Mouse (Mus musculus): Measurements from ENCODE around the gene Pfas. TPM values are rescaled to one million over a fixed set of nuclear protein-coding genes. Genes with fewer than 3 reads are reported as not detected.

Gene Pfas
- polyA plus RNA-seq, 2 experiments = 22.0 to 27.0 TPM

DNA sequence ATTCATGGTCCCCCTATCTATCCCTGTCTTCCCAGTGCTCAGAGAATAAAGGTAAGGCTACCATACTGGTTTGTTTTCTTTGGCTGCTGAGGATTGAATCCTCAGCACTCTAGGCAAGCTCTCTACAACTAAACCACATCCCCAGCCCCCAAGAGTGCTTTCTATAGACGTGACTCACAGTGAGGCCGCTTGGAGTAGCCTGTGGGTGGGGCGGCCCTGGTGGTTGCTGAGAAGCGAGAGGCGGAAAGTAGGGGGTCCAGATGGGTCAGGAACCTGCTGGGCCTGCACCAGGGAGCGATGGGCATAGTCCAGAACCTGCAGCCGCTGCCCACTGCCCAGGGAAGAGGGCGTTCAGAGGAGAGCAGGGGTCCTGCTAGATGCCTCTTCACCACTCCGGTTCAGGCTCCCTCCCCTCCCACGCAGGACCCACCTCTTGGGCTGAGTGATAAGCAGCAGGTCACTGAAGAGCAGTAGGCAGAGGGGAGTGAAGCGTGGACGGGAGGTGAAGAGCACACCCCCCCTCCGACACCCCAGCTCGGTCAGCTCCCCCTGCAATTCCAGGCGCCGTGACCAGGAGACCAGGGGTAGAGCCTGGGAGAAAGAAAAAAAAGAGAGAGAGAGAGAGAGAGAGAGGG lies 61.3 kb downstream of the Pfas start:
- ATAC-seq (ENCODE audit: low FRiP score, low read depth) = no peak
- H3K9me3 ChIP-seq (ENCODE audit: control insufficient read depth, low read length) = no peaks in the 10 kb centered on the region
- 8% methylated on average over 15 of the region's 16 CpGs for WGBS
- H3K4me3 ChIP-seq (replicated peaks; ENCODE audit: low read length) = no peak overlapping the region
- TF ChIP-seq POLR2A (IDR thresholded peaks at IDR 0.05; ENCODE audit: borderline replicate concordance, extremely low read depth, insufficient read depth, insufficient read length) = no peak
- no peak overlapping the region for H3K27ac ChIP-seq (replicated peaks; ENCODE audit: low read depth, low read length)
- H3K9ac ChIP-seq (ENCODE audit: low read depth, low read length, severe bottlenecking) = no peak overlapping the region
- no peaks in the 10 kb centered on the region for H3K36me3 ChIP-seq (ENCODE audit: control insufficient read depth, insufficient read depth, low read length)
- DNase-seq (ENCODE audit: low spot score) = no peak
- no peaks in the 10 kb centered on the region for H3K4me1 ChIP-seq (ENCODE audit: control insufficient read depth, insufficient read depth, low read length)
- H3K4me2 ChIP-seq (replicated peaks; ENCODE audit: low read depth, low read length, severe bottlenecking) = no peak overlapping the region; the same call in 1 of the 2 replicates
- no peaks in the 10 kb centered on the region for H3K27me3 ChIP-seq (ENCODE audit: control insufficient read depth, insufficient read depth, low read length)

DNA sequence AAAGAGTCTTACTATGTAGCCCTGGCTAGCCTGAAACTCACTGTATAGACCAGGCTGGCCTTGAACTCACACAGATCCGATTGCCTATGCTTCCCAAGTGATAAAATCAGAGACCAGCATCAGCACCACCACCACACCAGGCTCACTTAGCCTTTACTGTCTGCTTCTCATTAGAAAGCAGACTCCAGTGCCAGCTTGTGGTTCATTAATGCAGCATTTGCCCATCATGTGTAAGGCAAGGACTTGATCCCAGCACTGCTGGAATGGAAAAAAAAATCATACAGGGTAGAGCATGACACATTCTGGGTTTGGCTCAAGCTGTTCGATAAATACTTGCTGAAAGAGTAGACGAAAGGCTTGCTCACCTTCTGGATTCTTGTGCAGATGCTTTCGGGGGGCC lies 62.3 kb downstream of the Pfas start:
- DNase-seq (ENCODE audit: low spot score) (no peak), ATAC-seq (ENCODE audit: low FRiP score, low read depth) (no peak)
- no peaks in the 10 kb centered on the region for H3K36me3 ChIP-seq (ENCODE audit: control insufficient read depth, insufficient read depth, low read length)
- no peaks in the 10 kb centered on the region for H3K27me3 ChIP-seq (ENCODE audit: control insufficient read depth, insufficient read depth, low read length)
- H3K4me1 ChIP-seq (ENCODE audit: control insufficient read depth, insufficient read depth, low read length) = no peaks in the 10 kb centered on the region
- no peak overlapping the region for H3K9ac ChIP-seq (ENCODE audit: low read depth, low read length, severe bottlenecking)
- H3K4me3 ChIP-seq (replicated peaks; ENCODE audit: low read length) = no peak overlapping the region
- H3K27ac ChIP-seq (replicated peaks; ENCODE audit: low read depth, low read length) = no peak overlapping the region
- WGBS = 82% methylated on average over 4 of the region's 4 CpGs
- H3K9me3 ChIP-seq (ENCODE audit: control insufficient read depth, low read length) = no peaks in the 10 kb centered on the region
- TF ChIP-seq POLR2A (IDR thresholded peaks at IDR 0.05; ENCODE audit: borderline replicate concordance, extremely low read depth, insufficient read depth, insufficient read length) = no peak
- H3K4me2 ChIP-seq (replicated peaks; ENCODE audit: low read depth, low read length, severe bottlenecking) = no peak overlapping the region

DNA sequence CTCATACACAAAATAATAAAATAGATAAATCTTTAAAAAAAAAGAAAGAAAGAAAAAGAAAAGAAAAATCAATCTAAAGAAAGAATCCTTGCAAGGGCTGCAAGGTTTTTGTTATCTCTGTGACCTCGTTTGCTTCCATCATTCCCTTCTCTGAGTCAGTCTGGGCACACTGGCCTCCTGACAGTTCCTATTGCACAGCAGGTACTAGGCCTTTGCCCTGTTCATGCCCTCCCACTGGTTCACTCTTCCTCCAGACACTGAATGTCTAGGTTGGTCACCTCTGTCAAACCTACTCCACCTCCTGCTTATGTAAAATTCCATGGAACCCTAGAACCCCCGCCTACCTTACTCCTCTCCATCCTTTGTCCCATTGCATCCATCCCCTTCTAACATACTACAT lies 63.0 kb downstream of the Pfas start:
- Histone ChIP-seq H3K9me3 (ENCODE audit: control insufficient read depth, low read length) (no peaks in the 10 kb centered on the region), H3K4me3 (replicated peaks; ENCODE audit: low read length) (no peak overlapping the region), H3K36me3 (ENCODE audit: control insufficient read depth, insufficient read depth, low read length) (no peaks in the 10 kb centered on the region), H3K4me2 (replicated peaks; ENCODE audit: low read depth, low read length, severe bottlenecking) (no peak overlapping the region), H3K4me1 (ENCODE audit: control insufficient read depth, insufficient read depth, low read length) (peaks cover 5% of the 10 kb centered on the region), H3K27me3 (ENCODE audit: control insufficient read depth, insufficient read depth, low read length) (no peaks in the 10 kb centered on the region), H3K27ac (replicated peaks; ENCODE audit: low read depth, low read length) (no peak overlapping the region), H3K9ac (ENCODE audit: low read depth, low read length, severe bottlenecking) (no peak overlapping the region)
- 70% methylated on average over 2 of the region's 2 CpGs for WGBS
- ATAC-seq (ENCODE audit: low FRiP score, low read depth) = no peak
- no peak for TF ChIP-seq POLR2A (IDR thresholded peaks at IDR 0.05; ENCODE audit: borderline replicate concordance, extremely low read depth, insufficient read depth, insufficient read length)
- DNase-seq (ENCODE audit: low spot score) = no peak

DNA sequence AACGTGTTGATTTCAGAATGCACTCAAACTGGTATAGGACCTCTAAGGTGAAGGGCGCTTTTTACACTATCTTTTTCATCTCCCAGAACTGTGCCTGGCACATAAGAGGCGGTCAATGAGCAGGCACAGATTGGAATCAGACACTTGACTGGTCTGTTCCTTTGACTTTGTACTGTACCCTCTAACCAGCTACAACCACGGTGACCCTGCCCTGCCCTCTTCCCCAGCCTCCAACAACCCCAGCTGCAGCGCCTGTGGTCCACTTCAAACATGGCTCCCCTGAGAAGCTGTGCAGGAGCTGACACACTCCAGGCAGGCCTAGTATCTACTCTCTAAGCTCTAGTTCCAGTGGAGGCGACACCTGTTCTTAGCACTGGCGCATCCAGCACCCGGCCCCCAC lies 65.5 kb downstream of the Pfas start:
- no peaks in the 10 kb centered on the region for H3K9me3 ChIP-seq (ENCODE audit: control insufficient read depth, low read length)
- WGBS = 86% methylated on average over 8 of the region's 8 CpGs
- TF ChIP-seq POLR2A (IDR thresholded peaks at IDR 0.05; ENCODE audit: borderline replicate concordance, extremely low read depth, insufficient read depth, insufficient read length) = no peak
- H3K4me2 ChIP-seq (replicated peaks; ENCODE audit: low read depth, low read length, severe bottlenecking) = no peak overlapping the region
- H3K36me3 ChIP-seq (ENCODE audit: control insufficient read depth, insufficient read depth, low read length) = no peaks in the 10 kb centered on the region
- no peak overlapping the region for H3K9ac ChIP-seq (ENCODE audit: low read depth, low read length, severe bottlenecking)
- DNase-seq (ENCODE audit: low spot score) (no peak), ATAC-seq (ENCODE audit: low FRiP score, low read depth) (no peak)
- H3K4me1 ChIP-seq (ENCODE audit: control insufficient read depth, insufficient read depth, low read length) = peaks cover 7% of the 10 kb centered on the region
- H3K4me3 ChIP-seq (replicated peaks; ENCODE audit: low read length) = no peak overlapping the region
- no peaks in the 10 kb centered on the region for H3K27me3 ChIP-seq (ENCODE audit: control insufficient read depth, insufficient read depth, low read length)
- no peak overlapping the region for H3K27ac ChIP-seq (replicated peaks; ENCODE audit: low read depth, low read length)

DNA sequence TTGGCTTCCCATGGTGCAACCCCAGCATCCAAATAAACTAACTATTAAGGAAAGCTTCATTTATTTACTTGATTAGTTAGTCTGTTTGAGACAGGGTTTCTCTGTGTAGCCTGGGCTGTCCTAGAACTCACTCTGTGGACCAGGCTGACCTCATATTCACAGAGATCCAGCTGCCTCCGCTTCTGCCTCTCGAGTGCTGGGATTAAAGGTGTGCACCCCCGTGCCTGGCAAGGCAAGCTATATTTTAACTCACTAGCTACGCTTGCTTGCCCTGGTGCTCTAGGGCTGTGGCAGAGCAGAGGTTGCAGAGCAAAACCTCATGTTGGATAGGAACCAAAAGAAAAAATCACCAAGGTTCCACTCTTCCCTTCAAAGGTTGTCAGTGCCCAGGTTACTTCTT lies 67.7 kb downstream of the Pfas start:
- Histone ChIP-seq H3K4me1 (ENCODE audit: control insufficient read depth, insufficient read depth, low read length) (peaks cover 7% of the 10 kb centered on the region), H3K9me3 (ENCODE audit: control insufficient read depth, low read length) (no peaks in the 10 kb centered on the region), H3K36me3 (ENCODE audit: control insufficient read depth, insufficient read depth, low read length) (no peaks in the 10 kb centered on the region), H3K27ac (replicated peaks; ENCODE audit: low read depth, low read length) (0 out of 2 replicates have a peak overlapping the region, but pooled peaks have one; percentile 44), H3K27me3 (ENCODE audit: control insufficient read depth, insufficient read depth, low read length) (no peaks in the 10 kb centered on the region), H3K4me2 (replicated peaks; ENCODE audit: low read depth, low read length, severe bottlenecking) (peak overlapping the region; percentile 65), H3K4me3 (replicated peaks; ENCODE audit: low read length) (peak overlapping the region; percentile 53), H3K9ac (ENCODE audit: low read depth, low read length, severe bottlenecking) (peak overlapping the region; percentile 57)
- 50% methylated on average over 4 of the region's 4 CpGs for WGBS
- ATAC-seq (ENCODE audit: low FRiP score, low read depth) (no peak), DNase-seq (ENCODE audit: low spot score) (no peak)
- no peak for TF ChIP-seq POLR2A (IDR thresholded peaks at IDR 0.05; ENCODE audit: borderline replicate concordance, extremely low read depth, insufficient read depth, insufficient read length)

All from limb, embryonic 14.5 days (tissue).